Mouse (Mus musculus) heart, embryonic 15.5 days (tissue): Measurements from ENCODE around the gene Polh. TPM values are rescaled to one million over a fixed set of nuclear protein-coding genes. Genes with fewer than 3 reads are reported as not detected.

Experiments used
- ATAC-seq: fragments of 200-750 bp; cut with Nextera tagmentation; replicated peaks from 2 replicates; pipeline ENCODE4 v1.8.0; 2017; ENCODE audit warnings: low read depth, moderate TSS enrichment; ENCODE audit not compliant: insufficient number of reproducible peaks, insufficient read depth, low FRiP score
- H3K27ac ChIP-seq: fragments of 300-500 bp; sonication (generic); 2 replicates; pipeline ENCODE4 v1.5.1; 2015; ENCODE audit warnings: mild to moderate bottlenecking, inconsistent platforms
- H3K27me3 ChIP-seq: fragments of 300-500 bp; sonication (generic); 2 replicates; pipeline ENCODE4 v1.6.1; 2015; ENCODE audit warnings: inconsistent platforms
- H3K36me3 ChIP-seq: fragments of 300-500 bp; sonication (generic); 2 replicates; pipeline ENCODE4 v1.6.1; 2015; ENCODE audit warnings: mild to moderate bottlenecking, inconsistent platforms
- H3K4me1 ChIP-seq: fragments of 300-500 bp; sonication (generic); replicated peaks from 2 replicates; pipeline ENCODE4 v1.6.1; 2015; ENCODE audit warnings: inconsistent platforms
- H3K4me2 ChIP-seq: fragments of 300-500 bp; sonication (generic); 2 replicates; pipeline ENCODE4 v1.6.1; 2015; ENCODE audit warnings: inconsistent platforms, mild to moderate bottlenecking, moderate library complexity
- H3K4me3 ChIP-seq: fragments of 300-500 bp; sonication (generic); 2 replicates; pipeline ENCODE4 v1.5.1; 2015; ENCODE audit warnings: mild to moderate bottlenecking, inconsistent platforms
- H3K9ac ChIP-seq: fragments of 300-500 bp; sonication (generic); 2 replicates; pipeline ENCODE4 v1.6.1; 2015; ENCODE audit warnings: mild to moderate bottlenecking, inconsistent platforms
- H3K9me3 ChIP-seq: fragments of 300-500 bp; sonication (generic); replicated peaks from 2 replicates; pipeline ENCODE4 v1.6.1; 2016; ENCODE audit warnings: inconsistent platforms
- WGBS: fragments of 180-500 bp; shearing (Covaris S2); methylation state at CpG from one replicate; pipeline ENCODE4 v1.1.7; 2015; ENCODE audit warnings: mixed read lengths; 5-methylcytosine and 5-hydroxymethylcytosine counted together
- microRNA counts: library from miRNA; unstranded; fragments of <30 nt; microRNA quantifications from one replicate; lab custom pipeline; 2016
- microRNA-seq: library from miRNA; unstranded; fragments of <30 nt; microRNA quantifications from one replicate; pipeline ENCODE4, GENCODE M21; 2016
- polyA plus RNA-seq: library from polyadenylated mRNA; unstranded; fragments of >200 nt; fragmentation: Nextera tagmentation; extraction: Ambion mirVana; gene quantifications from 2 replicates; pipeline ENCODE4 v1.2.1, GENCODE M21; 2015

Gene Polh
- polyA plus RNA-seq, 1 experiment from 2014 or later = 11.7 TPM

- Histone ChIP-seq H3K9me3 (no peaks in the 10 kb centered on the region), H3K27me3 (no peaks in the 10 kb centered on the region), H3K4me1 (peaks cover 4% of the 10 kb centered on the region; the same call in 1 of the 2 replicates), H3K36me3 (peaks cover 46% of the 10 kb centered on the region), H3K9ac (no peak overlapping the region), H3K27ac (peak overlapping the region; percentile 43), H3K4me3 (no peak overlapping the region), H3K4me2 (no peak overlapping the region)
- ATAC-seq = peak; percentile 48; the same call in 1 of the 2 replicates
- WGBS = 63% methylated on average over 13 of the region's 13 CpGs
Observed at GRCm38 (mm10) chr17:46129741-46130498, 72.5 kb downstream of the Polh start.

DNA sequence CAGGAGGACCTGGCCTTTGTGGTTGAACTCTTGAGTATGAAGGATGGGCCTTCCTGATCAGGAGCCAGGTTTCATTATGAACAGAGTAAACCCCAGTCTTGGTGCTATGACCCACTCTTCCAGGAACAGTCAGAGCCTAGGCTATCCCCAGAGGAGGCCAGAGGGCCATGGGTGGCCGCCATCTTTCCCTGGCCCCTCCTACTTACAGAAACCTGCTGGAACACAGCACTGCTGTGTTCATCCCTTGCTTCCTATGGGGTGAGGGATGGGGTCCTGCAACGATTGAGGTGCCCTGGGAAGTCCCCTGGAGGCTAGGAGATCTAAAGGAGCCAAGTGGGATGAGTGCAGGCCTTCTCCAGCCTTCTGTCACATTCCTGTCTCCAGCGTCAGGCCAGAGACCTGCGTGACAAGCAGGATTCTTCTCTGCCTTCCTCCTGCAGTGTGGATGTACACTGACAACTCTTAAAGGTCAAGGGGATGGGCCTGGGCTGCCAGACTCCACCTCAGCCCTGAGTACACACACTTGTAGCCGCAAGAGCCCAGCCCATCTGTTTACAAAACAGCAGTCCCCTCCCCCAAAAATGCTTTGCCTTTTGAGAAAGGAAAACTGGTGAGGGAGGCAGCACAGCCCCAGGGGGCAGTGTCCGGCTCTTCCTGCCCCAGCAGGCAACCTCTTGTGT, 74.5 kb downstream of the Polh start:
- Histone ChIP-seq H3K27ac (no peak overlapping the region), H3K36me3 (peaks cover 63% of the 10 kb centered on the region), H3K27me3 (no peaks in the 10 kb centered on the region), H3K9ac (no peak overlapping the region), H3K4me3 (no peak overlapping the region), H3K9me3 (no peaks in the 10 kb centered on the region), H3K4me1 (peaks cover 8% of the 10 kb centered on the region; the same call in 1 of the 2 replicates), H3K4me2 (no peak overlapping the region)
- 76% methylated on average over 6 of the region's 6 CpGs for WGBS
- no peak for ATAC-seq

GRCm38 (mm10) chr17:46126608-46127007, 75.8 kb downstream of the Polh start:
- WGBS = 66% methylated on average over 6 of the region's 6 CpGs
- H3K9me3 ChIP-seq = no peaks in the 10 kb centered on the region
- H3K4me2 ChIP-seq = no peak overlapping the region
- H3K9ac ChIP-seq = no peak overlapping the region
- peaks cover 67% of the 10 kb centered on the region for H3K36me3 ChIP-seq
- H3K27ac ChIP-seq = no peak overlapping the region
- 0 out of 2 replicates have a peak, but pooled peaks cover 7% of the 10 kb centered on the region for H3K4me1 ChIP-seq
- H3K4me3 ChIP-seq = no peak overlapping the region
- H3K27me3 ChIP-seq = no peaks in the 10 kb centered on the region
- no peak for ATAC-seq

DNA sequence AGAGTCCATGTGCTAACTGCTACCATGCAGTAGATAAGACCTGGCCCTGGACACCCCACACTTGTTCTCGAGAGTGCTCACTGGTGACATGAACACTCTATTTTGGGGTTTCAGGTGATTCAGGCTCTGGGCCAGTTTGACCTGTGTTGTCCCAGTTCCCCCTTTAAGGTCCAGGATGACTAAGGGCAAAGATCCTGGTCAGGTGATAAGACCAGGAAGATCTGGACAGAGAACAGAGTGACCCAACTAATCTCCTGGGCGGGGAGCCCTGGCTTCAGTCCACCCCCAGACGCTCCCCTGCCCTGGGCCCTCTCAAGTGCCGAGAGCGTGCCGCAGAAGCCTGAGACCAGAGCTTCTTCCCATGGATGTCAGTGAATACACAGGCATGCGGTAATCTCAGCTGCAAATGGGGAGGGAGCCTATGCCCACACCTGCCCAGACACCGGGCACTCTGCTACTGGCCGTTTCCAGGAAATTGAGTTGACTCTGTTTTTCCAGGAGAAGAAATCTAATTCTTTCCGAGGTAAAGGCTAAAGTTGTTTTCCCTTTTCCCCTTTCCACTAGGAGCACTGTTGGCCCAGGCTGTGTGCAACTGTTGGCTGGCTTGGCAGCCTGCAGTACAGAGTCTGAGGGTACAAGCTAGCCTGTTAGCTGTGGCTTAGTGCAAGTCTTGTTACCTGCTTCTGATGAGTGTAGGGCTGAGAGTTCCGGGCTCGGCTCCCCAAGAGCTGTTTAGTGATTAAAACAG, 78.3 kb downstream of the Polh start:
- ATAC-seq = no peak
- Histone ChIP-seq H3K4me3 (no peak overlapping the region), H3K9me3 (no peaks in the 10 kb centered on the region), H3K4me2 (no peak overlapping the region), H3K27ac (peak overlapping the region; percentile 29; the same call in 1 of the 2 replicates), H3K27me3 (no peaks in the 10 kb centered on the region), H3K36me3 (peaks cover 67% of the 10 kb centered on the region), H3K9ac (no peak overlapping the region), H3K4me1 (0 out of 2 replicates have a peak, but pooled peaks cover 7% of the 10 kb centered on the region)
- 68% methylated on average over 12 of the region's 12 CpGs for WGBS

DNA sequence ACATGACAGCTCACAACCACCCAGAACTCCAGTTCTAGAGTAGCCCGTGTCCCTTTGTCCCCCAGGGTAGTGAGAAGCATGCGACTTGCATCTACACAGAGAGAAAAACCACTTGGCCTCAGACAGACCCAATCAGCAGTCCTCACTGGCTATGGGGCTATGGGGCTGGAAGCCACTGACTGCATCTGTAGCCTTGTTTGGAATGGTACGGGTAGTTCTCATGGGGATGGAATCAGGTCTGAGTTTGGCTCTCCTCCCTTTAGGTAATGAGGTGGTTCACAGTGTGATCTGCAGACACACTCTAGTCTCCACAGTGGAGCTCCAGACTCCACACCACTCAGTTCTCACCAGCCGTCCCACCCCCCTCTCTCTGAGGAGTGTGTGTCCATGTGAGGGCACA, 79.2 kb downstream of the Polh start:
- H3K27ac ChIP-seq = 0 out of 2 replicates have a peak overlapping the region, but pooled peaks have one; percentile 29
- no peaks in the 10 kb centered on the region for H3K27me3 ChIP-seq
- peaks cover 62% of the 10 kb centered on the region for H3K36me3 ChIP-seq

GRCm38 (mm10) chr17:46122791-46123190, 79.7 kb downstream of the Polh start:
- H3K36me3 ChIP-seq = peaks cover 62% of the 10 kb centered on the region
- WGBS = 94% methylated on average over 4 of the region's 4 CpGs

More for the DNA sequence above, 79.2 kb downstream of the Polh start:
- Histone ChIP-seq H3K9ac (no peak overlapping the region), H3K9me3 (no peaks in the 10 kb centered on the region), H3K4me2 (no peak overlapping the region), H3K4me3 (no peak overlapping the region), H3K4me1 (peaks cover 8% of the 10 kb centered on the region)
- ATAC-seq = no peak
- 90% methylated on average over 4 of the region's 4 CpGs for WGBS

More at GRCm38 (mm10) chr17:46122791-46123190, 79.7 kb downstream of the Polh start:
- Histone ChIP-seq H3K4me2 (no peak overlapping the region), H3K27me3 (no peaks in the 10 kb centered on the region), H3K4me3 (no peak overlapping the region), H3K27ac (no peak overlapping the region), H3K9ac (no peak overlapping the region), H3K9me3 (no peaks in the 10 kb centered on the region), H3K4me1 (peaks cover 13% of the 10 kb centered on the region)
- ATAC-seq = no peak

MicroRNAs within 50 kb of the gene (microRNA counts, 519-probe panel; counts per million panel counts)
- microRNA mmu-miR-693-3p (lab: Ali Mortazavi, UCI) = not detected
- microRNA mmu-miR-693-5p (lab: Ali Mortazavi, UCI) = not detected

Small RNAs within 50 kb of the gene (microRNA-seq; reads per million reads assigned to microRNA genes)
- 0.84 reads per million for gene Mir693

Other genes starting within 250 kb of the Polh start
- gene Vegfa, start 170.3 kb downstream of the Polh start, polyA plus RNA-seq = 6.0 and 7.4 TPM in 2 replicates
- gene Mrps18a, start 91.7 kb downstream of the Polh start, polyA plus RNA-seq = 118 and 121 TPM in 2 replicates
- gene Rsph9, start 58.4 kb downstream of the Polh start, polyA plus RNA-seq = 5.8 and 6.9 TPM in 2 replicates
- 31.4 and 34.4 TPM in 2 replicates for gene Mad2l1bp, start 49.1 kb downstream of the Polh start, polyA plus RNA-seq
- gene Gtpbp2, start 41.6 kb downstream of the Polh start, polyA plus RNA-seq = 33.8 and 36.8 TPM in 2 replicates
- 15.1 and 22.0 TPM in 2 replicates for gene Xpo5, start 137 bp upstream of the Polh start, polyA plus RNA-seq
- 36.3 and 51.0 TPM in 2 replicates for gene Polr1c, start 45.4 kb upstream of the Polh start, polyA plus RNA-seq
- gene Yipf3, start 45.4 kb upstream of the Polh start, polyA plus RNA-seq = 72.1 and 97.8 TPM in 2 replicates
- gene Lrrc73, start 50.9 kb upstream of the Polh start, polyA plus RNA-seq = 0.47 and 0.94 TPM in 2 replicates
- 39.5 and 44.9 TPM in 2 replicates for gene Tjap1, start 80.4 kb upstream of the Polh start, polyA plus RNA-seq
- 0.49 and 1.7 TPM in 2 replicates for gene Dlk2, start 94.8 kb upstream of the Polh start, polyA plus RNA-seq
- gene Abcc10, start 125.7 kb upstream of the Polh start, polyA plus RNA-seq = 4.3 and 4.6 TPM in 2 replicates
- 6.4 and 6.5 TPM in 2 replicates for gene Zfp318, start 181.1 kb upstream of the Polh start, polyA plus RNA-seq
- gene Crip3, start 226.3 kb upstream of the Polh start, polyA plus RNA-seq = 3.5 and 28.8 TPM in 2 replicates
- gene Slc22a7, start 235.8 kb upstream of the Polh start, polyA plus RNA-seq = 0.25 and 0.74 TPM in 2 replicates